Mouse (Mus musculus) gastrocnemius, adult 18-20 months (tissue): ENCODE data around the gene Fitm2. TPM values are rescaled to one million over a fixed set of nuclear protein-coding genes. Genes with fewer than 3 reads are reported as not detected.

Experiments used
- DNase-seq: peaks from one replicate; pipeline ENCODE4 v3.0.0; 2021; ENCODE audit warnings: low spot score
- long read RNA-seq, 2 experiments: library from polyadenylated mRNA; stranded (forward); transcript quantifications; one replicate each; pipeline ENCODE4 v2.0.0; 2021
- total RNA-seq, 2 experiments: library from RNA; stranded (reverse); gene quantifications; 2 replicates each; pipeline ENCODE4 v1.2.3; 2021

Fitm2 gene
- 10 to 100 TPM; 76.5 TPM for total RNA-seq
- long read RNA-seq, experiment 1, transcript Fitm2-201 (2 exons, 3,967 nt) = major isoform, 33 of 73 reads
- long read RNA-seq, experiment 1, partial matches to known transcripts = 5 of 73 reads
- long read RNA-seq, experiment 1, other reads (novel, unspliced or antisense) = 35 of 73 reads
- long read RNA-seq, experiment 2, transcript Fitm2-201 (2 exons, 3,967 nt) = major isoform, 41 of 97 reads
- long read RNA-seq, experiment 2, partial matches to known transcripts = 22 of 97 reads
- long read RNA-seq, experiment 2, other reads (novel, unspliced or antisense) = 34 of 97 reads

- DNase-seq = peak; percentile 95
Measured at GRCm38 (mm10) chr2:163472466-163472851, at the start of gene Fitm2. Gene Fitm2, minus strand, starts transcription at chr2:163472629.

GRCm38 (mm10) chr2:163506300-163507004 lies 34.0 kb upstream of the Fitm2 start, which contains the start of gene Hnf4a:
Gene Hnf4a, plus strand, starts transcription at chr2:163506808.
- DNase-seq = no peak

DNA sequence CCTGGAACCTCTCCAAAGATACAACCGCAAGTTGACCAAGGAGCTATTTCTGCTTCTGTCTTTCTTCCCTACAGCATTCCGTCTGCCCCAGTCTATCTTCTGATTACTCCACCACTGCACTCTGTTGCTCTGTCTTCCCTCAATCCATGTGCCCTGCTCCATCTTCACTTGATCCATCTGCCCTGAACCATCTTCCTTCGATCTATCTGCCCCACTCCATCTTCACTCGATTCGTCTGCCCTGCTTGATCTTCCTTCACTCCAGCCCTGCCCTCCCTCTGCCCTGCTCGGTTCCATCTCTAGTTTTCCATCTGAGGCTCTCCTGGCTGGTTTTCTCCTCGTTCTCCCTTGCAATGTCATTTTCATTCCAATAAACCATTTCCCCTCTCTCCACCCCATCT lies 30.8 kb upstream of the Fitm2 start:
- no peak for DNase-seq

- DNase-seq = no peak
Measured at GRCm38 (mm10) chr2:163502219-163502618, 29.8 kb upstream of the Fitm2 start.

GRCm38 (mm10) chr2:163494456-163494855 lies 22.0 kb upstream of the Fitm2 start:
- no peak for DNase-seq

GRCm38 (mm10) chr2:163493976-163494375 lies 21.5 kb upstream of the Fitm2 start:
- DNase-seq = no peak

- DNase-seq = no peak
Measured at GRCm38 (mm10) chr2:163493031-163493430, 20.6 kb upstream of the Fitm2 start.

DNA sequence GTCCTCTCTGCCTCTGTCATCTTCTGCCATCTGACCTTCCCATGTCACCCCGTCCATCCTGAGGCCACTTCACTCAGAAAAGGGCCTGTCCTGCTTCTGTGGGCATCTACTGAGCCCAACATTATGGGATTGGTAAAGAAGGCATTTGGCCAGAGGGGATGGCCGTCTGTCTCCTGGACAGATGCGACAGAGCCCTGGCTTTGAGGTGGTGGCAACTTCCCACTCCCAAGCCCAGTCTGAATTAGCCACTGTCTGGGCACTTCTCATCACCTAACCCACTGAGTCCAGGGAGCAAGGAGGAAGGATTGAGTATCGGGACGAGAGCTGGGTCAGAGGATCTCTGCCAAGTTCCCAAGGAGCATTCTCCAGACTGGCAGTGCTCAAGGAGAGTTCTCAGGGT lies 19.6 kb upstream of the Fitm2 start, which contains the start of gene R3hdml:
Gene R3hdml, plus strand, starts transcription at position 301 of the 400 bp plus-strand sequence.
- DNase-seq = no peak

- no peak for DNase-seq
Measured at GRCm38 (mm10) chr2:163491351-163491750, 18.9 kb upstream of the Fitm2 start.

- DNase-seq = no peak
Measured at GRCm38 (mm10) chr2:163490656-163491055, 18.2 kb upstream of the Fitm2 start.

GRCm38 (mm10) chr2:163489725-163490291 lies 17.4 kb upstream of the Fitm2 start:
- DNase-seq = no peak

- no peak for DNase-seq
Measured at GRCm38 (mm10) chr2:163487360-163487759, 14.9 kb upstream of the Fitm2 start.

GRCm38 (mm10) chr2:163481539-163482029 lies 9.2 kb upstream of the Fitm2 start:
- DNase-seq = no peak

- no peak for DNase-seq
Measured at GRCm38 (mm10) chr2:163480191-163480825, 7.9 kb upstream of the Fitm2 start.

GRCm38 (mm10) chr2:163471710-163472465 lies 541 bp downstream of the Fitm2 start:
- DNase-seq = peak; percentile 51

DNA sequence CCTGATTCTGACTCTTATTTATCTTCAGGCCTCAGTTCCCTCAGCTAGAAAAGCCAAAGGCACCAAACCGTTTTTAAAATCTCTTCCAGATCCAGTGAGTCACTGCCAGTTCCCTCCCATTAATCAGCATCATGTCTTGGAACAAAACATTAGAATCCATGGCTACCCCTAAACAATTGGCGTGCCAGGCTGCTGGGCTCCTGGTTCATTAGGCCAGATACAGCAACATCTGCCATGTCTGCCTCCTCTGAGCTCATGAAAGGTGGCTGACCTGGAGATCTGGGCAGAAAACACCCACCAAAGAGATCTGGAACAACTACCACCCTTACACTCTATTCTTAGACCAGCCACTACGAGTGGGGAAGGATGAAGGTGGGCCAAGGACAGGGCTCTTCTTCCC lies 1.3 kb downstream of the Fitm2 start:
- DNase-seq = peak; percentile 49

- no peak for DNase-seq
Measured at GRCm38 (mm10) chr2:163469711-163470110, 2.7 kb downstream of the Fitm2 start.

- DNase-seq = no peak
Measured at GRCm38 (mm10) chr2:163468866-163469265, 3.6 kb downstream of the Fitm2 start.

DNA sequence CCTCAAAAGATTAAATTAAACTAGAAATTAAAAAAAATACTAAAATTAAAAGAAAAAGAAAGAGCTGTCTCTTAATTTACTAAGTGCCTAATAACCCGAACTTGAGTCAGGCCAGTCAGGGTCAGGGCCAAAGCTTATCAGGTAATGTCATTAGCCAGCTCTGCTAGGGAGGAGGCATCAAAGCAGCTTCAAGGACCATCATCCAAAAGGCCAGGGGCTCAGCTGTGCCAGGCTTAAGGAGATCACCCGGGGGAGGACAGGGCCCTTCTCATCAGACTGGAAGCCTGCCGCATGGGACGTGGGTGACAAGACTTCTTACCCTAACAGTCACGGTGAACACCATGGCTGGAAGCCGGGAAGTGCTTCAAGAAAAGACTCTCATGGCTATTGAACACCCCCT lies 4.8 kb downstream of the Fitm2 start:
- no peak for DNase-seq

DNA sequence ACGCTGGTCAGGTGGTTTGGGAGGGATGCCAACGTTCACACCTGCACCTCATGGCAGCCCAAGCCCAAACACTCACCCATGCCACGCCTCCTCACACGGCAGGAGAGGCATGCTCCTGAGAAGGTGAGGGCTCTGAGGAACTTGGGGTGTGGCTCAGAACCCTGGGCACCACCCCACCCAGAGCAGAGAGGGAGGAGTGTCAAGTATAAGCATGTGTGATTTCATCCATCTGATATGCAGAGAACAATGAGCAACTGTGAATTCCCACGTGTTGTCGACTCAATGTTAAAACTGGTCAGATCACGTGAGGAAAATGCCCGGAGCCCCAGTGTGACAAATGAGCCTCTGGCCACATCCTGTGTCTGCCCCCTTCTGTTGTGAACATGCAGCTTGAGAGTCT lies 5.7 kb downstream of the Fitm2 start:
- DNase-seq = no peak

DNA sequence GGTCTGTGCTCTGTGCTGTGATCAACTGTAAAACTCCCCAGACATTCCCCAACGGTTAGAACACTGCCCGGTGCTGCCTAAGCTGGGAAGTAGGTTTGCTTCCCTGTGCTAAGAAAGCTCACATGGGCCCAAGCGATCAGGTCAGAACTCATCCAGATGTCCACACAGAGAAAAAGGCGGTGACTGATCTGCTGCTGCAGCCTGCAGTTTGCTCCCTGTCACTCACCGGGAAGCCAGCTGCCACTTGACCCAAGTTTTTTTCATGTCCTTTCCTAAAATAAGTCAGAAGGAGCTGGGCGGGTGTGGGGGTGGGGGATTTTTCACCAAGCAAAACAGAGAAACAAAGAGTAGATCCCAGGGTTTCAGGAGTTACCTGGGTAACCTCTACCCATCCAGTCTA lies 7.9 kb downstream of the Fitm2 start:
- DNase-seq = peak; percentile 31
